In the genomic region with DNA sequence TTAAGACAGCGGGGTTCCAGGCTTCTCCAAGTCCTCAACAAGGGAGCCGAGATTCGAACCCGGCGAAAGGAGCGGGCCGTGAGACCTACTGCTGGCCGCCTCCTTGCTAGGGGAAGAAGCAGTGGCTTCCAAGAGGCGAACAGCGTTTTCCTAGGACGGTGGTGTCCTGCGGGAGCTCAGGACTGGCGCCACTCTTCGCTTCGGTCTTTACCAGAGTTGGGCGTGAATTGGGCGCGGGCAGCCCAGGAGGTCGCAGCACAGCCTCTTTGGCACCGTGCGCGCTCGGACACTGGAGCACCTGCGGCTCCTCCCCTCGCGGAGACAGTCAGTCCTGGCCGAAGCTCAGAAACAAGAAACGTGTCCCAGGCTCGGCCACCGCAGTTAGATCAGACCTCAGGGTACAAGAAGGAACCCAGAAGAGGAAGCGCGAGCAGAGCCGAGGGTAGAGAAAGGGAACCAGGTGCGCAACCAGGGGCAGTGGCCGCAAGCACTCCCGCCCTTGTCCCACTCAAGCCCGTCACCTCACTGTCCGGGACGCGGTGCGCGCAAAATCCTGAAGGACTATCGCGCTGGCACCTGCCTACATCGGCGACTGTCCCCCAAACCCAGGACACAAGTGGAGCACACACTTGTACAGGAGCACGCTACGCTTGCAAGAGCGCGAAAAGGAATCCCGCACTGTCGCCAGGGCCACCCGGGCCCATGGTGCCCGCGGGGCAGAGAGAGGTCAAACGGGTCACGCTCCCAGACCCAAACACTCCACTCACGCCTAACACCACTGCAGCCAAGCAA, we compare ENCODE assay signal across 9 mouse cellular contexts. TPM values are rescaled to one million over a fixed set of nuclear protein-coding genes. Genes with fewer than 3 reads are reported as not detected.
DNase-seq lines count a peak whose midpoint lies in the region; ATAC-seq and TF ChIP-seq lines count a peak whose summit lies in the region.
"Had no signal": no experiment of that assay in that cellular context is flagged by ENCODE, and none has a peak within 500 bp of the region (broad histone marks: within the 10 kb centered on the region; RNA-seq: fewer than 3 reads in every experiment).

No protein-coding gene starts in this region.

- peak overlapping the region; percentile 19; the same call in 1 of the 2 replicates for H3K4me2 ChIP-seq in liver, embryonic 12.5 days

- WGBS in heart, adult 2 months = 2% methylated on average over 58 of the region's 58 CpGs
- under 1% methylated on average over 58 of the region's 58 CpGs for WGBS in liver, embryonic 12.5 days (ENCODE audit: insufficient replicate concordance)

- no peak for TF ChIP-seq CTCF in heart, adult 2 months (IDR thresholded peaks at IDR 0.05)

- no peak overlapping the region for H3K4me3 ChIP-seq in heart, adult 2 months
- no peak overlapping the region; the same call in 1 of the 2 replicates for H3K4me3 ChIP-seq in liver, embryonic 12.5 days

- no peak for TF ChIP-seq POLR2A in heart, adult 2 months (IDR thresholded peaks at IDR 0.05; ENCODE audit: insufficient read depth, low read depth, low read length)

- H3K36me3 ChIP-seq in heart, adult 2 months (ENCODE audit: control insufficient read depth, insufficient read depth, low read length) = no peaks in the 10 kb centered on the region
- no peaks in the 10 kb centered on the region for H3K36me3 ChIP-seq in liver, embryonic 12.5 days

- intact Hi-C loops in heart, adult 2 months (cut with DNase I) = no loop called here
- intact Hi-C loops in heart, postnatal 14 days (cut with DNase I) = no loop called here
- intact Hi-C loops in left cerebral cortex, postnatal 10 days (cut with DNase I) = no loop called here

- H3K9ac ChIP-seq in heart, adult 2 months (ENCODE audit: low read depth, low read length) = no peak overlapping the region
- no peak overlapping the region for H3K9ac ChIP-seq in liver, embryonic 12.5 days

- no peaks in the 10 kb centered on the region for H3K4me1 ChIP-seq in heart, adult 2 months (ENCODE audit: control insufficient read depth, insufficient read depth, low read length)
- peaks cover 14% of the 10 kb centered on the region for H3K4me1 ChIP-seq in liver, embryonic 12.5 days

- peaks cover 36% of the 10 kb centered on the region for H3K27me3 ChIP-seq in heart, adult 2 months (ENCODE audit: control insufficient read depth, insufficient read depth, low read length)
- peaks cover 99% of the 10 kb centered on the region for H3K27me3 ChIP-seq in liver, embryonic 12.5 days (replicated peaks)

- ATAC-seq in granulocyte monocyte progenitor cell, adult 5-6 weeks (replicated peaks; ENCODE audit: poor library complexity, severe bottlenecking) = peak; percentile 88
- ATAC-seq in liver, embryonic 12.5 days = no peak
- ATAC-seq in inflammation-experienced regulatory T-cells, adult 6 months = no peak

- H3K27ac ChIP-seq in heart, adult 2 months = no peak overlapping the region
- H3K27ac ChIP-seq in liver, embryonic 12.5 days = no peak overlapping the region

- TF ChIP-seq EP300 in heart, adult 2 months (IDR thresholded peaks at IDR 0.05; ENCODE audit: insufficient read depth, low read depth, low read length) = no peak

- peak; percentile 4 to 27 for DNase-seq in heart, adult 2 months
- no peak for DNase-seq in heart, postnatal 14 days
- peak; percentile 26 to 28 for DNase-seq in B cell, adult 2 months
- DNase-seq in spleen, adult 12 weeks (ENCODE audit: low spot score) = no peak
- no peak for DNase-seq in left cerebral cortex, postnatal 10 days (ENCODE audit: extremely low spot score in 1 of 2, low spot score in 2 of 2)
- DNase-seq: lung, postnatal 14 days had no signal

- no peaks in the 10 kb centered on the region for H3K9me3 ChIP-seq in liver, embryonic 12.5 days (replicated peaks)

- H3K79me2 ChIP-seq in heart, adult 2 months (replicated peaks; ENCODE audit: control insufficient read depth, insufficient read depth, low read length) = no peaks in the 10 kb centered on the region

RNA-seq across cellular contexts. Expression of a gene that starts 14.3 kb away (rescaled TPM):
- total RNA-seq in heart, adult 2 months (2021) = not detected
- not detected in 2 replicates for polyA plus RNA-seq in heart, adult 2 months (2012; rRNA removed)
- total RNA-seq in heart, postnatal 14 days (2021) = not detected
- total RNA-seq in granulocyte monocyte progenitor cell, adult 5-6 weeks (2014; fragmentation: Nextera tagmentation) = not detected in 2 replicates
- total RNA-seq in granulocyte monocyte progenitor cell, adult 5-6 weeks (2017) = not detected in 2 replicates
- polyA plus RNA-seq in liver, embryonic 12.5 days (2016; fragmentation: Nextera tagmentation; extraction: Ambion mirVana) = not detected in 2 replicates
- not detected for polyA plus RNA-seq in inflammation-experienced regulatory T-cells, adult 6 months (2017; shearing (Covaris generic))
- under 1 TPM in 1 of 2 experiments, not detected in 1; 0.06 TPM for total RNA-seq in left cerebral cortex, postnatal 10 days (2021)

Comparison
In these comparisons a context has a peak if more than half of its experiments do, and no peak if none do; other contexts are left out.
1. DNase-seq: peak in heart, adult 2 months (2 of 2) and B cell, adult 2 months (2 of 2); none in heart, postnatal 14 days (0 of 2), spleen, adult 12 weeks (single experiment) and left cerebral cortex, postnatal 10 days (0 of 2).